Mouse (Mus musculus): Measurements from ENCODE around the gene Inpp4a.

GRCm38 (mm10) chr1:37347361-37348080, 47.9 kb downstream of the Inpp4a start:
- TF ChIP-seq TAL1 (conservative IDR thresholded peaks at IDR 0.05; ENCODE audit: low read depth, low read length) = no peak
- TF ChIP-seq GATA1 (IDR thresholded peaks at IDR 0.05; ENCODE audit: borderline replicate concordance, low read length) = no peak
- no peak for TF ChIP-seq CTCF (IDR thresholded peaks at IDR 0.05; ENCODE audit: low read depth, low read length)
- TF ChIP-seq POLR2AphosphoS5 (IDR thresholded peaks at IDR 0.05; ENCODE audit: insufficient replicate concordance, low read depth, low read length) = no peak
